Mouse (Mus musculus) hindbrain, postnatal 0 days (tissue): Measurements from ENCODE around the gene Ube2z. TPM values are rescaled to one million over a fixed set of nuclear protein-coding genes. Genes with fewer than 3 reads are reported as not detected.
A peak's percentile ranks its signal among the peaks of the same experiment; 100 is the strongest.

Experiments used
- ATAC-seq: fragments of 200-750 bp; cut with Nextera tagmentation; 2 replicates; pipeline ENCODE4 v1.8.0; 2017; ENCODE audit warnings: mild to moderate bottlenecking, moderate TSS enrichment, moderate library complexity
- DNase-seq: peaks from one replicate; pipeline ENCODE4 v3.0.0-alpha.2; 2015; ENCODE audit warnings: low spot score
- H3K27ac ChIP-seq: fragments of 300-500 bp; sonication (generic); 2 replicates; pipeline ENCODE4 v1.5.1; 2014; ENCODE audit warnings: mild to moderate bottlenecking
- H3K27me3 ChIP-seq: fragments of 300-500 bp; sonication (generic); 2 replicates; pipeline ENCODE4 v1.6.1; 2014; ENCODE audit warnings: low read length, mixed read lengths; ENCODE audit not compliant: insufficient read depth
- H3K36me3 ChIP-seq: fragments of 300-500 bp; sonication (generic); 2 replicates; pipeline ENCODE4 v1.6.1; 2014; ENCODE audit warnings: low read length, mixed read lengths; ENCODE audit not compliant: insufficient read depth
- H3K4me1 ChIP-seq: fragments of 300-500 bp; sonication (generic); 2 replicates; pipeline ENCODE4 v1.6.1; 2014; ENCODE audit warnings: antibody characterized with exemption, low read length, mixed read lengths; ENCODE audit not compliant: insufficient read depth
- H3K4me2 ChIP-seq: fragments of 300-500 bp; sonication (generic); 2 replicates; pipeline ENCODE4 v1.6.1; 2014; ENCODE audit warnings: low read depth, mild to moderate bottlenecking, low read length, moderate library complexity, mixed read lengths
- H3K4me3 ChIP-seq: fragments of 300-500 bp; sonication (generic); 2 replicates; pipeline ENCODE4 v1.5.1; 2014; ENCODE audit warnings: low read length
- H3K9ac ChIP-seq: fragments of 300-500 bp; sonication (generic); replicated peaks from 2 replicates; pipeline ENCODE4 v1.6.1; 2014; ENCODE audit warnings: mild to moderate bottlenecking, low read length, moderate library complexity, mixed read lengths
- H3K9me3 ChIP-seq: fragments of 300-500 bp; sonication (generic); 2 replicates; pipeline ENCODE4 v1.6.1; 2016; ENCODE audit warnings: low read length, mixed read lengths
- CTCF ChIP-seq: IDR thresholded peaks from 2 replicates; pipeline ENCODE4 v1.5.1; 2016; ENCODE audit warnings: antibody characterized with exemption, control low read depth, low read depth
- WGBS: fragments of 180-500 bp; shearing (Covaris S2); extraction: QIAGEN DNeasy Blood & Tissue Kit; methylation state at CpG from one replicate; pipeline ENCODE4 v1.1.7; 2014; 5-methylcytosine and 5-hydroxymethylcytosine counted together
- polyA plus RNA-seq: library from polyadenylated mRNA; unstranded; fragments of >200 nt; fragmentation: Nextera tagmentation; extraction: Ambion mirVana; gene quantifications from 2 replicates; pipeline ENCODE4 v1.2.1, GENCODE M21; 2015
- total RNA-seq: library from RNA; depleted of rRNA; stranded (reverse); fragments of >200 nt; gene quantifications from 2 replicates; pipeline ENCODE4 v1.2.3, GENCODE M21; 2014

Ube2z gene
- total and polyA plus RNA-seq, 2 experiments from 2014 or later: 32.9 to 50.1 TPM

GRCm38 (mm10) chr11:96011982-96012381, 53.2 kb downstream of the Ube2z start:
- H3K4me2 ChIP-seq: no peak overlapping the region
- WGBS: 6% methylated on average over 5 of the region's 8 CpGs

GRCm38 (mm10) chr11:96008827-96009226, 56.4 kb downstream of the Ube2z start:
- Histone ChIP-seq H3K36me3 (no peaks in the 10 kb centered on the region), H3K9ac (no peak overlapping the region), H3K9me3 (no peaks in the 10 kb centered on the region), H3K27me3 (peaks cover 9% of the 10 kb centered on the region; the same call in 1 of the 2 replicates), H3K4me1 (peaks cover 5% of the 10 kb centered on the region; the same call in 1 of the 2 replicates), H3K4me3 (no peak overlapping the region), H3K4me2 (no peak overlapping the region), H3K27ac (no peak overlapping the region)
- 4% methylated on average over 1 of the region's 1 CpGs for WGBS
- DNase-seq (no peak), ATAC-seq (no peak)
- TF ChIP-seq CTCF: no peak

More at GRCm38 (mm10) chr11:96011982-96012381, 53.2 kb downstream of the Ube2z start:
- H3K9ac ChIP-seq: no peak overlapping the region
- ATAC-seq (no peak), DNase-seq (no peak)
- no peaks in the 10 kb centered on the region for H3K9me3 ChIP-seq
- H3K4me3 ChIP-seq: no peak overlapping the region
- H3K27ac ChIP-seq: no peak overlapping the region
- TF ChIP-seq CTCF: no peak
- 0 out of 2 replicates have a peak, but pooled peaks cover 2% of the 10 kb centered on the region for H3K4me1 ChIP-seq
- no peaks in the 10 kb centered on the region for H3K36me3 ChIP-seq
- H3K27me3 ChIP-seq: peaks cover 7% of the 10 kb centered on the region; the same call in 1 of the 2 replicates

GRCm38 (mm10) chr11:96007516-96008235, 57.5 kb downstream of the Ube2z start:
- Histone ChIP-seq H3K4me3 (peak overlapping the region; percentile 37), H3K27me3 (peaks cover 9% of the 10 kb centered on the region; the same call in 1 of the 2 replicates), H3K4me2 (peak overlapping the region; percentile 55), H3K36me3 (no peaks in the 10 kb centered on the region), H3K4me1 (peaks cover 5% of the 10 kb centered on the region; the same call in 1 of the 2 replicates), H3K9me3 (no peaks in the 10 kb centered on the region), H3K9ac (peak overlapping the region; percentile 37), H3K27ac (peak overlapping the region; percentile 51; the same call in 1 of the 2 replicates)
- WGBS: under 1% methylated on average over 32 of the region's 33 CpGs
- TF ChIP-seq CTCF: no peak
- ATAC-seq: no peak
- DNase-seq: peak; percentile 27

GRCm38 (mm10) chr11:96006852-96007515, 58.2 kb downstream of the Ube2z start:
- under 1% methylated on average over 55 of the region's 67 CpGs for WGBS
- peak; percentile 65 for DNase-seq
- H3K27ac ChIP-seq: peak overlapping the region; percentile 51; the same call in 1 of the 2 replicates
- no peak for TF ChIP-seq CTCF
- no peaks in the 10 kb centered on the region for H3K9me3 ChIP-seq
- peak overlapping the region; percentile 37 for H3K9ac ChIP-seq
- H3K4me2 ChIP-seq: peak overlapping the region; percentile 55
- H3K27me3 ChIP-seq: peaks cover 9% of the 10 kb centered on the region; the same call in 1 of the 2 replicates
- H3K36me3 ChIP-seq: no peaks in the 10 kb centered on the region
- peak overlapping the region; percentile 37 for H3K4me3 ChIP-seq
- H3K4me1 ChIP-seq: peaks cover 5% of the 10 kb centered on the region; the same call in 1 of the 2 replicates
- ATAC-seq: peak; percentile 73

GRCm38 (mm10) chr11:96006367-96006851, 58.8 kb downstream of the Ube2z start:
- Histone ChIP-seq H3K4me2 (peak overlapping the region; percentile 55), H3K27me3 (peaks cover 9% of the 10 kb centered on the region; the same call in 1 of the 2 replicates), H3K4me1 (peaks cover 5% of the 10 kb centered on the region; the same call in 1 of the 2 replicates), H3K4me3 (peak overlapping the region; percentile 37), H3K36me3 (no peaks in the 10 kb centered on the region), H3K27ac (peak overlapping the region; percentile 51), H3K9me3 (no peaks in the 10 kb centered on the region), H3K9ac (peak overlapping the region; percentile 37)
- no peak for ATAC-seq
- DNase-seq: peak; percentile 57
- TF ChIP-seq CTCF: no peak
- WGBS: under 1% methylated on average over 33 of the region's 33 CpGs

GRCm38 (mm10) chr11:96005403-96006271, 59.6 kb downstream of the Ube2z start, which contains the start of gene Igf2bp1:
TSS of gene Igf2bp1 (minus strand) at chr11:96005940.
- TF ChIP-seq CTCF: no peak
- Histone ChIP-seq H3K27ac (peak within 1 kb of the TSS; percentile 51), H3K36me3 (no peaks in the 10 kb centered on the region), H3K9me3 (no peaks in the 10 kb centered on the region), H3K4me1 (peaks cover 5% of the 10 kb centered on the region; the same call in 1 of the 2 replicates), H3K9ac (peak within 1 kb of the TSS; percentile 37), H3K4me2 (peak within 1 kb of the TSS; percentile 55), H3K27me3 (peaks cover 6% of the 10 kb centered on the region; the same call in 1 of the 2 replicates), H3K4me3 (peak within 1 kb of the TSS; percentile 37)
- peak; percentile 64 for DNase-seq
- peak; percentile 59 for ATAC-seq
- WGBS: under 1% methylated on average over 64 of the region's 74 CpGs
